Mouse (Mus musculus) CH12.LX (cell line): ENCODE data around the gene Nlrc3. TPM values are rescaled to one million over a fixed set of nuclear protein-coding genes. Genes with fewer than 3 reads are reported as not detected.

Experiments
- DNase-seq: peaks from one replicate; pipeline ENCODE4 v3.0.0-alpha.2; 2013; ENCODE audit errors: extremely low read depth
- H3K27ac ChIP-seq: 2 replicates; pipeline ENCODE4 v1.5.1; 2012; ENCODE audit warnings: low read depth, mild to moderate bottlenecking, control low read depth, moderate library complexity; ENCODE audit not compliant: insufficient read depth
- H3K27me3 ChIP-seq: replicated peaks from 2 replicates; pipeline ENCODE3; 2012; ENCODE audit warnings: inconsistent platforms
- H3K36me3 ChIP-seq, 2 experiments: replicated peaks in 1 of 2; 2 replicates each; pipeline versions ENCODE3 to v1.6.1; 2012; ENCODE audit warnings: inconsistent platforms in 1 of 2, low read length in 1 of 2, mild to moderate bottlenecking in 1 of 2, mixed read lengths in 1 of 2, moderate library complexity in 1 of 2; ENCODE audit not compliant: control insufficient read depth in 1 of 2, insufficient read depth in 1 of 2
- H3K4me1 ChIP-seq, 2 experiments: 2 replicates each; pipeline ENCODE4 v1.6.1; 2012; ENCODE audit warnings: inconsistent platforms in 1 of 2, moderate library complexity in 1 of 2; ENCODE audit not compliant: insufficient read depth in 2 of 2, control insufficient read depth in 1 of 2
- H3K4me2 ChIP-seq: 2 replicates; pipeline ENCODE4 v1.6.1; 2012; ENCODE audit warnings: low read depth, mild to moderate bottlenecking, control low read depth; ENCODE audit not compliant: poor library complexity, insufficient read depth, severe bottlenecking
- H3K4me3 ChIP-seq, 3 experiments: fragments of 150-350 bp in 1 of 3; sonication (generic) in 1 of 3; replicated peaks in 1 of 3; 2 replicates each; pipeline versions ENCODE3 to v1.5.1; 2011 to 2012; ENCODE audit warnings: low read depth in 2 of 3, low read length in 2 of 3, mild to moderate bottlenecking in 2 of 3, moderate library complexity in 2 of 3, control low read depth in 1 of 3, improper control_type of control experiment in 1 of 3, inconsistent platforms in 1 of 3, mixed read lengths in 1 of 3; ENCODE audit not compliant: poor library complexity in 1 of 3
- H3K79me2 ChIP-seq: replicated peaks from 2 replicates; pipeline ENCODE4 v1.6.1; 2012; ENCODE audit warnings: mild to moderate bottlenecking, moderate library complexity; ENCODE audit not compliant: control insufficient read depth, poor library complexity, insufficient read depth, severe bottlenecking; ENCODE audit errors: extremely low read depth
- H3K9ac ChIP-seq: 2 replicates; pipeline ENCODE4 v1.6.1; 2012; ENCODE audit warnings: low read depth, mild to moderate bottlenecking, control low read depth, moderate library complexity; ENCODE audit not compliant: insufficient read depth
- H3K9me3 ChIP-seq: replicated peaks from 2 replicates; pipeline ENCODE3; 2012; ENCODE audit warnings: low read length, inconsistent platforms, mixed read lengths
- BHLHE40 ChIP-seq: IDR thresholded peaks from 2 replicates; pipeline ENCODE4 v1.6.1; 2011; ENCODE audit warnings: mild to moderate bottlenecking, low read depth, low read length, improper control_type of control experiment
- CHD1 ChIP-seq: IDR thresholded peaks from 2 replicates; pipeline ENCODE4 v1.6.1; 2012; ENCODE audit warnings: low read depth, low read length, improper control_type of control experiment, inconsistent platforms
- E2F4 ChIP-seq: IDR thresholded peaks from 2 replicates; pipeline ENCODE4 v1.6.1; 2011; ENCODE audit warnings: low read depth, low read length, improper control_type of control experiment; ENCODE audit not compliant: insufficient replicate concordance
- JUN ChIP-seq: IDR thresholded peaks from 2 replicates; pipeline ENCODE4 v1.6.1; 2011; ENCODE audit warnings: low read depth, mild to moderate bottlenecking, low read length, improper control_type of control experiment, moderate library complexity; ENCODE audit not compliant: insufficient read depth
- MAFK ChIP-seq: IDR thresholded peaks from 2 replicates; pipeline ENCODE4 v1.6.1; 2011; ENCODE audit warnings: low read length, improper control_type of control experiment; ENCODE audit not compliant: insufficient replicate concordance
- MAZ ChIP-seq: IDR thresholded peaks from 2 replicates; pipeline ENCODE4 v1.6.1; 2012; ENCODE audit warnings: low read depth, mild to moderate bottlenecking, inconsistent platforms, low read length, improper control_type of control experiment, moderate library complexity
- MYC ChIP-seq: IDR thresholded peaks from 2 replicates; pipeline ENCODE4 v1.6.1; 2011; ENCODE audit warnings: low read depth, mild to moderate bottlenecking, improper control_type of control experiment, low read length
- POLR2A ChIP-seq: IDR thresholded peaks from 2 replicates; pipeline ENCODE4 v1.6.1; 2011; ENCODE audit warnings: low read depth, mild to moderate bottlenecking, improper control_type of control experiment, low read length
- SIN3A ChIP-seq: IDR thresholded peaks from 2 replicates; pipeline ENCODE4 v1.6.1; 2012; ENCODE audit warnings: low read length, improper control_type of control experiment, inconsistent platforms
- USF1 ChIP-seq: IDR thresholded peaks from 2 replicates; pipeline ENCODE4 v1.6.1; 2014; ENCODE audit warnings: low read depth, mild to moderate bottlenecking, inconsistent platforms, low read length, improper control_type of control experiment
- ZC3H11A ChIP-seq: IDR thresholded peaks from 2 replicates; pipeline ENCODE4 v1.6.1; 2012; ENCODE audit warnings: low read depth, mild to moderate bottlenecking, inconsistent platforms, low read length, improper control_type of control experiment
- ZKSCAN1 ChIP-seq: IDR thresholded peaks from 2 replicates; pipeline ENCODE4 v1.6.1; 2012; ENCODE audit warnings: low read depth, inconsistent platforms, low read length, improper control_type of control experiment, borderline replicate concordance
- ZNF384 ChIP-seq: IDR thresholded peaks from 2 replicates; pipeline ENCODE4 v1.6.1; 2012; ENCODE audit warnings: low read depth, low read length, improper control_type of control experiment, inconsistent platforms
- dilution Hi-C: fragments of 300-500 bp; cut with MboI; formaldehyde crosslinking; loops from 2 replicates; pipeline ENCODE4 v1.14.3; 2020; ENCODE audit warnings: low sequenced_read_pairs; ENCODE audit not compliant: extremely low pct_unique_long_range_greater_than_20kb, extremely low pct_ligation_motif_present
- in situ Hi-C: fragments of 300-500 bp; cut with MboI; formaldehyde crosslinking; loops from 3 replicates; pipeline ENCODE4 v1.14.3; 2019; ENCODE audit warnings: low sequenced_read_pairs, low pct_ligation_motif_present, low pct_unique_long_range_greater_than_20kb, mixed read lengths
- polyA plus RNA-seq: library from polyadenylated mRNA; unstranded; fragments of >175 nt; gene quantifications from 2 replicates; pipeline ENCODE4 v1.2.1, GENCODE M21; 2012; ENCODE audit warnings: low read depth; ENCODE audit not compliant: insufficient read length
- total RNA-seq, 2 experiments: library from RNA; depleted of rRNA; stranded (reverse); fragments of 300-350 nt in 1 of 2; fragments of >200 nt in 1 of 2; gene quantifications; 2 replicates each; pipeline ENCODE4 v1.2.3; 2012 to 2014

Gene Nlrc3
- total and polyA plus RNA-seq, 3 experiments, result 0.13 to 0.69 TPM; not detected in 1

GRCm38 (mm10) chr16:3923515-3923914 is 52.9 kb downstream of the Nlrc3 start:
- no peak overlapping the region for H3K4me2 ChIP-seq
- TF ChIP-seq USF1 (no peak), POLR2A (no peak), JUN (no peak)
- H3K27me3 ChIP-seq, result no peaks in the 10 kb centered on the region
- H3K36me3 ChIP-seq, result peaks cover 48 to 90% of the 10 kb centered on the region in 2 experiments
- H3K27ac ChIP-seq, result no peak overlapping the region
- dilution Hi-C loops (no loop called here), in situ Hi-C loops (no loop called here)
- no peaks in the 10 kb centered on the region for H3K79me2 ChIP-seq
- no peaks in the 10 kb centered on the region for H3K4me1 ChIP-seq
- peaks cover 8% of the 10 kb centered on the region for H3K9me3 ChIP-seq
- H3K4me3 ChIP-seq, result no peak overlapping the region
- DNase-seq, result no peak
- no peak overlapping the region for H3K9ac ChIP-seq

DNA sequence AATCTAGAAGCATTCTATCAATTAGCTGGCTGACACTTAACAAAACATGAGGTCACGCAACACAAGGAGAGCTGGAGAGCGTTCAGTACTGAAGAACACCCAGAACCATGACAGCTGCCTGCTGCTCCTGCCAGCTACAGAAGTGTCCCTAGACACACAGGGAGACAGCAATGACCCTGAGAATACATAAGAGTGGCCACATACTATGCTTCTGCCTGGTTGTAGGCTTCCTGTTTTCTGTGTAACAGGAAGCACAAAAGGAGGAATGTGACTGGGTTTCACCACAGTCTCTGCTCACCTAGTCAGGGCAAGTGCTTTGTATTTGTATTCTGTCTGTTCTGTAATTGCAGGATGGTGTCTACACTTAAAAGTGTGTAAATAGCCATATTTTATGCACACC is 55.7 kb downstream of the Nlrc3 start:
- no peak overlapping the region for H3K27ac ChIP-seq

DNA sequence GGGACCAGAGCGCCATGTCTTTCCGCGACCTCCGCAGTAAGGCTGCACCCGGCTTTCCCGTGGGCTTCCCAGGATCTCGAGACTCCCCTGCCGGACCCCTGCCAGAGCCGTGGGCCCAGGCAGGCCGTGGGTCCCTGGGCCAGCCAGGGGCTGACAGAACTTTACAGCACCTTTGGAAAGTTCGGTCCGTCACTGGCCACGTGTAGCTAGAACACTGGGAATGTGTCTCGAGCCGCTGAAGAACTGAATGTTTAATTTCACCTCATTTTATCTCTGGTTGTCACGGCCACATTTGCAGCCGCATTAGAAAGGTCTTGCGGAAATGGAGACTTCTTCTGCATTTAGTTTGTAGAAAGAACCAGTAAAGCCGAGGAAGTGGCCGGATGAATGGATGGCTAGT is 67.3 kb downstream of the Nlrc3 start:
- in situ Hi-C loops (no loop called here), dilution Hi-C loops (no loop called here)
- peak overlapping the region; percentile 89 for H3K9ac ChIP-seq
- no peak overlapping the region for H3K27ac ChIP-seq
- peaks cover 14% of the 10 kb centered on the region for H3K79me2 ChIP-seq
- H3K27me3 ChIP-seq, result no peaks in the 10 kb centered on the region
- peak overlapping the region; percentile 96 for H3K4me2 ChIP-seq
- H3K36me3 ChIP-seq, result peaks cover 42 to 66% of the 10 kb centered on the region in 2 experiments
- no peak for DNase-seq
- peaks cover 6 to 21% of the 10 kb centered on the region in 2 experiments for H3K4me1 ChIP-seq
- TF ChIP-seq ZKSCAN1 (no peak), MYC (peak; percentile 43), MAZ (no peak), SIN3A (peak; percentile 20), CHD1 (0 out of 2 replicates have a peak, but pooled peaks have one; percentile 70), ZC3H11A (no peak), BHLHE40 (no peak), E2F4 (no peak), MAFK (no peak), POLR2A (no peak)
- peak overlapping the region; percentile 65 to 93 (median 91) for H3K4me3 ChIP-seq
- H3K9me3 ChIP-seq, result no peaks in the 10 kb centered on the region

More for the DNA sequence above, 55.7 kb downstream of the Nlrc3 start:
- dilution Hi-C loops (no loop called here), in situ Hi-C loops (no loop called here)
- no peak for TF ChIP-seq ZNF384
- no peak for TF ChIP-seq SIN3A
- H3K9me3 ChIP-seq, result peaks cover 8% of the 10 kb centered on the region
- no peak overlapping the region for H3K4me2 ChIP-seq
- no peaks in the 10 kb centered on the region for H3K79me2 ChIP-seq
- H3K4me1 ChIP-seq, result no peaks in the 10 kb centered on the region
- H3K9ac ChIP-seq, result no peak overlapping the region
- H3K4me3 ChIP-seq, result no peak overlapping the region
- DNase-seq, result no peak
- H3K27me3 ChIP-seq, result no peaks in the 10 kb centered on the region
- H3K36me3 ChIP-seq, result peaks cover 49 to 95% of the 10 kb centered on the region in 2 experiments
